Mouse (Mus musculus) splenic B cell, adult 2 months (primary cell): ENCODE measurements around the gene Uchl4.

Experiments
- DNase-seq: peaks from one replicate; pipeline ENCODE4 v3.0.0-alpha.2; 2011; ENCODE audit warnings: low read depth, low spot score
- H3K27me3 ChIP-seq: 2 replicates; pipeline ENCODE4 v1.6.1; 2012; ENCODE audit warnings: mild to moderate bottlenecking, low read length, moderate library complexity, mixed read lengths; ENCODE audit not compliant: control insufficient read depth, poor library complexity, insufficient read depth, severe bottlenecking
- H3K36me3 ChIP-seq: 2 replicates; pipeline ENCODE4 v1.6.1; 2012; ENCODE audit warnings: mild to moderate bottlenecking, low read length, moderate library complexity, mixed read lengths; ENCODE audit not compliant: control insufficient read depth, poor library complexity, insufficient read depth, severe bottlenecking

Uchl4 gene

GRCm38 (mm10) chr9:64274291-64274690 is 39.3 kb downstream of the Uchl4 start:
- DNase-seq = no peak
- H3K36me3 ChIP-seq = no peaks in the 10 kb centered on the region
- no peaks in the 10 kb centered on the region for H3K27me3 ChIP-seq

GRCm38 (mm10) chr9:64274919-64275318 is 39.9 kb downstream of the Uchl4 start:
- Histone ChIP-seq H3K27me3 (no peaks in the 10 kb centered on the region), H3K36me3 (no peaks in the 10 kb centered on the region)
- peak; percentile 28 for DNase-seq

DNA sequence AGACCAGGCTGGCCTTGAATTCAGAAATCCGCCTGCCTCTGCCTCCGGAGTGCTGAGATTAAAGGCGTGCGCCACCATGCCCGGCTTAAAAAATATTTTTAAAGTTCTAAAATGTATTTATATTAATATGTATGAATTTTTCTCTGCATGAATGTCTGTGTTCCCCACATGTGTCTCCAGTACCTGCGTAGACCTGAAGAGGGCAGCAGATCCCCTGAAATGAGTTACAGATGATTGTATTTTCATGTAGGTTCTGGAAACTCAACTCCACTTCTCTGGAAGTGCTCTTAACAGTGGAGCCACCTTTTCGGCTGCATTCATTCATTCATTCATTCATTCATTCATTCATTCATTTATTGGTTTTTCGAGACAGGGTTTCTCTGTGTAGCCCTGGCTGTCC is 42.7 kb downstream of the Uchl4 start:
- Histone ChIP-seq H3K27me3 (no peaks in the 10 kb centered on the region), H3K36me3 (no peaks in the 10 kb centered on the region)
- peak; percentile 86 for DNase-seq

GRCm38 (mm10) chr9:64278665-64279310 is 43.8 kb downstream of the Uchl4 start:
- H3K27me3 ChIP-seq = no peaks in the 10 kb centered on the region
- peak; percentile 17 for DNase-seq
- no peaks in the 10 kb centered on the region for H3K36me3 ChIP-seq

- peak; percentile 97 for DNase-seq
- H3K36me3 ChIP-seq = no peaks in the 10 kb centered on the region
- no peaks in the 10 kb centered on the region for H3K27me3 ChIP-seq
These were observed 46.2 kb downstream of the Uchl4 start, which contains the start of gene Tipin for GRCm38 (mm10) chr9:64281105-64281780. TSS of gene Tipin (plus strand) at chr9:64281581.

DNA sequence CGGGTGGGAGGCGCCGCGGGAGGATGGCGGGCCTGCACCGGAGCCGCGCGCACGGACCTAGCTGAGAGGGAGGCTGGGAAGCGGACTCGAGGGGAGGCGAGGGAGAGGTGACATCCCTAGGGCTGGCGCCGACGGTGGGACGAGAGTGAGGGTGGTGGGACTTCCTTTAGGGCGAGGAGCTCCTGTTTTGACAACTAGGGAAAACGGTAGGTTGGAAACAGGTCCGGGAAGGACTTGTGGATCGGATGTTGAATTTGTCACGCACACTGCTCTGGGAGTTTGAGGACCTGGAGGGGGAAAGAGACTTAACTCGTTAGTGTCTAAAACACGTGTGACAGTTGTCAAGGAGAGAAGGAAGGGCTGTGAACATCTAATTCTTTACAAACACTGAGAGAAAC is 46.8 kb downstream of the Uchl4 start:
- no peaks in the 10 kb centered on the region for H3K36me3 ChIP-seq
- H3K27me3 ChIP-seq = no peaks in the 10 kb centered on the region
- DNase-seq = no peak

- no peak for DNase-seq
- no peaks in the 10 kb centered on the region for H3K36me3 ChIP-seq
- H3K27me3 ChIP-seq = no peaks in the 10 kb centered on the region
These were observed 47.5 kb downstream of the Uchl4 start for GRCm38 (mm10) chr9:64282404-64282987.
